Mouse (Mus musculus) lung, embryonic 16.5 days (tissue): ENCODE results near the gene Rassf3. TPM values are rescaled to one million over a fixed set of nuclear protein-coding genes. Genes with fewer than 3 reads are reported as not detected.
A peak's percentile ranks its signal among the peaks of the same experiment; 100 is the strongest.

ENCODE experiments used
- ATAC-seq: fragments of 200-750 bp; cut with Nextera tagmentation; 2 replicates; pipeline ENCODE4 v1.8.0; 2017; ENCODE audit warnings: low read depth, mild to moderate bottlenecking, moderate library complexity
- H3K27ac ChIP-seq: fragments of 300-500 bp; sonication (generic); 2 replicates; pipeline ENCODE4 v1.5.1; 2014; ENCODE audit warnings: mild to moderate bottlenecking, control low read depth, low read length
- H3K27me3 ChIP-seq: fragments of 300-500 bp; sonication (generic); 2 replicates; pipeline ENCODE4 v1.6.1; 2014; ENCODE audit warnings: low read depth, low read length, mixed read lengths; ENCODE audit not compliant: control insufficient read depth, insufficient read depth
- H3K36me3 ChIP-seq: fragments of 300-500 bp; sonication (generic); 2 replicates; pipeline ENCODE4 v1.6.1; 2014; ENCODE audit warnings: low read length; ENCODE audit not compliant: control insufficient read depth, insufficient read depth
- H3K4me1 ChIP-seq: fragments of 300-500 bp; sonication (generic); replicated peaks from 2 replicates; pipeline ENCODE4 v1.6.1; 2014; ENCODE audit warnings: low read length, mixed read lengths; ENCODE audit not compliant: control insufficient read depth, insufficient read depth
- H3K4me2 ChIP-seq: fragments of 300-500 bp; sonication (generic); 2 replicates; pipeline ENCODE4 v1.6.1; 2014; ENCODE audit warnings: low read depth, low read length, control low read depth
- H3K4me3 ChIP-seq: fragments of 300-500 bp; sonication (generic); 2 replicates; pipeline ENCODE4 v1.5.1; 2014; ENCODE audit warnings: mild to moderate bottlenecking, low read length, control low read depth
- H3K9ac ChIP-seq: fragments of 300-500 bp; sonication (generic); 2 replicates; pipeline ENCODE4 v1.6.1; 2014; ENCODE audit warnings: low read length, control low read depth
- H3K9me3 ChIP-seq: fragments of 300-500 bp; sonication (generic); 2 replicates; pipeline ENCODE4 v1.6.1; 2016; ENCODE audit warnings: low read length; ENCODE audit not compliant: control insufficient read depth
- WGBS: fragments of 180-500 bp; shearing (Covaris S2); extraction: QIAGEN DNeasy Blood & Tissue Kit; methylation state at CpG from one replicate; pipeline ENCODE4 v1.1.7; 2014; 5-methylcytosine and 5-hydroxymethylcytosine counted together
- polyA plus RNA-seq: library from polyadenylated mRNA; unstranded; fragments of >200 nt; fragmentation: Nextera tagmentation; extraction: Ambion mirVana; gene quantifications from 2 replicates; pipeline ENCODE4 v1.2.1, GENCODE M21; 2015

Rassf3 gene
- polyA plus RNA-seq, 1 experiment from 2014 or later, result 19.7 TPM

- ATAC-seq, result no peak
- H3K4me1 ChIP-seq, result peaks cover 27% of the 10 kb centered on the region
- WGBS, result 84% methylated on average over 3 of the region's 3 CpGs
These were observed 18.8 kb downstream of the Rassf3 start for GRCm38 (mm10) chr10:121457381-121457780.

GRCm38 (mm10) chr10:121455517-121455916, 20.6 kb downstream of the Rassf3 start:
- Histone ChIP-seq H3K4me3 (no peak overlapping the region), H3K4me2 (no peak overlapping the region), H3K9me3 (no peaks in the 10 kb centered on the region), H3K27ac (no peak overlapping the region), H3K9ac (no peak overlapping the region), H3K4me1 (peaks cover 15% of the 10 kb centered on the region), H3K27me3 (no peaks in the 10 kb centered on the region), H3K36me3 (no peaks in the 10 kb centered on the region)
- 88% methylated on average over 3 of the region's 3 CpGs for WGBS
- no peak for ATAC-seq

More at GRCm38 (mm10) chr10:121457381-121457780, 18.8 kb downstream of the Rassf3 start:
- Histone ChIP-seq H3K9ac (no peak overlapping the region), H3K9me3 (no peaks in the 10 kb centered on the region), H3K4me2 (no peak overlapping the region), H3K27me3 (no peaks in the 10 kb centered on the region), H3K27ac (no peak overlapping the region), H3K36me3 (no peaks in the 10 kb centered on the region), H3K4me3 (no peak overlapping the region)

GRCm38 (mm10) chr10:121454708-121455475, 21.3 kb downstream of the Rassf3 start:
- no peaks in the 10 kb centered on the region for H3K36me3 ChIP-seq
- no peaks in the 10 kb centered on the region for H3K9me3 ChIP-seq
- H3K9ac ChIP-seq, result no peak overlapping the region
- no peak overlapping the region for H3K27ac ChIP-seq
- H3K4me1 ChIP-seq, result peaks cover 15% of the 10 kb centered on the region
- no peaks in the 10 kb centered on the region for H3K27me3 ChIP-seq
- no peak overlapping the region for H3K4me3 ChIP-seq
- peak; percentile 21 for ATAC-seq
- 58% methylated on average over 6 of the region's 6 CpGs for WGBS
- H3K4me2 ChIP-seq, result no peak overlapping the region

GRCm38 (mm10) chr10:121454033-121454432, 22.1 kb downstream of the Rassf3 start:
- Histone ChIP-seq H3K9ac (no peak overlapping the region), H3K27me3 (no peaks in the 10 kb centered on the region), H3K27ac (no peak overlapping the region), H3K36me3 (no peaks in the 10 kb centered on the region), H3K9me3 (no peaks in the 10 kb centered on the region), H3K4me3 (no peak overlapping the region), H3K4me1 (peaks cover 12% of the 10 kb centered on the region), H3K4me2 (no peak overlapping the region)
- WGBS, result 70% methylated on average over 8 of the region's 8 CpGs
- no peak for ATAC-seq

GRCm38 (mm10) chr10:121445808-121446207, 30.3 kb downstream of the Rassf3 start:
- Histone ChIP-seq H3K36me3 (no peaks in the 10 kb centered on the region), H3K9me3 (no peaks in the 10 kb centered on the region), H3K4me3 (no peak overlapping the region), H3K9ac (no peak overlapping the region), H3K4me2 (no peak overlapping the region), H3K27me3 (no peaks in the 10 kb centered on the region), H3K27ac (no peak overlapping the region), H3K4me1 (peaks cover 25% of the 10 kb centered on the region)
- no peak for ATAC-seq
- 78% methylated on average over 8 of the region's 8 CpGs for WGBS

GRCm38 (mm10) chr10:121444198-121444597, 31.9 kb downstream of the Rassf3 start:
- Histone ChIP-seq H3K4me1 (peaks cover 32% of the 10 kb centered on the region), H3K9me3 (no peaks in the 10 kb centered on the region), H3K4me2 (no peak overlapping the region), H3K27me3 (no peaks in the 10 kb centered on the region), H3K4me3 (no peak overlapping the region), H3K27ac (no peak overlapping the region), H3K36me3 (no peaks in the 10 kb centered on the region), H3K9ac (no peak overlapping the region)
- ATAC-seq, result no peak
- WGBS, result 80% methylated on average over 7 of the region's 7 CpGs

- Histone ChIP-seq H3K27ac (no peak overlapping the region), H3K27me3 (no peaks in the 10 kb centered on the region), H3K9me3 (no peaks in the 10 kb centered on the region), H3K4me1 (peaks cover 35% of the 10 kb centered on the region), H3K36me3 (no peaks in the 10 kb centered on the region), H3K4me3 (no peak overlapping the region), H3K4me2 (no peak overlapping the region), H3K9ac (no peak overlapping the region)
- WGBS, result 80% methylated on average over 9 of the region's 9 CpGs
- no peak for ATAC-seq
These were observed 32.4 kb downstream of the Rassf3 start for GRCm38 (mm10) chr10:121443791-121444190.

- no peak overlapping the region for H3K9ac ChIP-seq
- H3K27ac ChIP-seq, result peak overlapping the region; percentile 70
- no peak overlapping the region for H3K4me3 ChIP-seq
- H3K4me1 ChIP-seq, result peaks cover 39% of the 10 kb centered on the region
- H3K27me3 ChIP-seq, result no peaks in the 10 kb centered on the region
- H3K36me3 ChIP-seq, result no peaks in the 10 kb centered on the region
- H3K9me3 ChIP-seq, result no peaks in the 10 kb centered on the region
- WGBS, result 54% methylated on average over 12 of the region's 12 CpGs
- no peak overlapping the region for H3K4me2 ChIP-seq
- no peak for ATAC-seq
These were observed 36.8 kb downstream of the Rassf3 start for GRCm38 (mm10) chr10:121439310-121439731.

GRCm38 (mm10) chr10:121438109-121438508, 38.0 kb downstream of the Rassf3 start:
- no peak for ATAC-seq
- Histone ChIP-seq H3K9ac (no peak overlapping the region), H3K4me1 (peaks cover 46% of the 10 kb centered on the region), H3K4me2 (no peak overlapping the region), H3K4me3 (no peak overlapping the region), H3K9me3 (no peaks in the 10 kb centered on the region), H3K36me3 (no peaks in the 10 kb centered on the region), H3K27me3 (no peaks in the 10 kb centered on the region), H3K27ac (no peak overlapping the region)
- 65% methylated on average over 6 of the region's 8 CpGs for WGBS
